10 mouse cellular contexts compared by ENCODE assay signal in genomic region chr9:44645481-44645880, GRCm38 (mm10). TPM values are rescaled to one million over a fixed set of nuclear protein-coding genes. Genes with fewer than 3 reads are reported as not detected.
DNase-seq lines count a peak whose midpoint lies in the region; ATAC-seq and TF ChIP-seq lines count a peak whose summit lies in the region.
"Had no signal": no experiment of that assay in that cellular context is flagged by ENCODE, and none has a peak within 500 bp of the region (broad histone marks: within the 10 kb centered on the region; RNA-seq: fewer than 3 reads in every experiment).

No protein-coding gene starts in this region.

- no peak overlapping the region for H3K27ac ChIP-seq in cerebellum, adult 2 months (ENCODE audit: insufficient read depth, low read length)
- H3K27ac ChIP-seq in heart, embryonic 13.5 days (replicated peaks) = no peak overlapping the region
- no peak overlapping the region for H3K27ac ChIP-seq in lung, postnatal 0 days (ENCODE audit: low read length)
- no peak overlapping the region for H3K27ac ChIP-seq in hindbrain, embryonic 16.5 days (ENCODE audit: low read depth, low read length)

- WGBS in cerebellum, adult 2 months = 8% methylated on average over 5 of the region's 5 CpGs
- 72% methylated on average over 5 of the region's 5 CpGs for WGBS in heart, embryonic 13.5 days
- 33% methylated on average over 5 of the region's 5 CpGs for WGBS in lung, postnatal 0 days
- WGBS in hindbrain, embryonic 16.5 days = 59% methylated on average over 5 of the region's 5 CpGs

- no peak for TF ChIP-seq POLR2A in cerebellum, adult 2 months (IDR thresholded peaks at IDR 0.05; ENCODE audit: borderline replicate concordance, insufficient read depth, low read length)

- H3K9me3 ChIP-seq in heart, embryonic 13.5 days = no peaks in the 10 kb centered on the region
- H3K9me3 ChIP-seq in lung, postnatal 0 days (ENCODE audit: low read length) = no peaks in the 10 kb centered on the region
- H3K9me3 ChIP-seq in hindbrain, embryonic 16.5 days (ENCODE audit: control insufficient read depth, low read length) = no peaks in the 10 kb centered on the region

- peaks cover 7% of the 10 kb centered on the region for H3K36me3 ChIP-seq in heart, embryonic 13.5 days
- no peaks in the 10 kb centered on the region for H3K36me3 ChIP-seq in lung, postnatal 0 days (ENCODE audit: insufficient read depth, low read length)
- H3K36me3 ChIP-seq in hindbrain, embryonic 16.5 days (ENCODE audit: control insufficient read depth, insufficient read depth, low read length) = no peaks in the 10 kb centered on the region

- H3K9ac ChIP-seq in heart, embryonic 13.5 days = 0 out of 2 replicates have a peak overlapping the region, but pooled peaks have one; percentile 28
- no peak overlapping the region for H3K9ac ChIP-seq in lung, postnatal 0 days (replicated peaks; ENCODE audit: low read depth)
- H3K9ac ChIP-seq in hindbrain, embryonic 16.5 days (ENCODE audit: low read depth, low read length) = no peak overlapping the region

- H3K4me2 ChIP-seq in heart, embryonic 13.5 days = no peak overlapping the region
- no peak overlapping the region for H3K4me2 ChIP-seq in lung, postnatal 0 days (replicated peaks; ENCODE audit: low read depth, low read length)
- no peak overlapping the region for H3K4me2 ChIP-seq in hindbrain, embryonic 16.5 days (ENCODE audit: low read length)

- DNase-seq in ovary, postnatal 14 days (ENCODE audit: low spot score) = peak; percentile 29
- DNase-seq in ovary, adult 18-20 months (ENCODE audit: low spot score) = no peak
- DNase-seq in cerebellum, adult 2 months = peak; percentile 51 to 67
- DNase-seq in lung, postnatal 0 days (ENCODE audit: low spot score) = peak; percentile 58
- no peak for DNase-seq in frontal cortex, postnatal 14 days (ENCODE audit: low spot score in 2 of 2)
- no peak for DNase-seq in left cerebral cortex, adult 8-10 months (ENCODE audit: low spot score in 2 of 2)

- 0 out of 2 replicates have a peak, but pooled peaks cover 4% of the 10 kb centered on the region for H3K4me1 ChIP-seq in cerebellum, adult 2 months (ENCODE audit: control insufficient read depth, insufficient read depth, low read length)
- H3K4me1 ChIP-seq in heart, embryonic 13.5 days = peaks cover 9% of the 10 kb centered on the region; the same call in 1 of the 2 replicates
- no peaks in the 10 kb centered on the region for H3K4me1 ChIP-seq in lung, postnatal 0 days (ENCODE audit: insufficient read depth, low read depth, low read length)
- no peaks in the 10 kb centered on the region for H3K4me1 ChIP-seq in hindbrain, embryonic 16.5 days (ENCODE audit: control insufficient read depth, insufficient read depth, low read depth, low read length)

- H3K27me3 ChIP-seq in cerebellum, adult 2 months (ENCODE audit: control insufficient read depth, insufficient read depth, low read length) = no peaks in the 10 kb centered on the region
- no peaks in the 10 kb centered on the region for H3K27me3 ChIP-seq in heart, embryonic 13.5 days (replicated peaks)
- no peaks in the 10 kb centered on the region for H3K27me3 ChIP-seq in lung, postnatal 0 days (replicated peaks; ENCODE audit: insufficient read depth, low read length)
- no peaks in the 10 kb centered on the region for H3K27me3 ChIP-seq in hindbrain, embryonic 16.5 days (replicated peaks; ENCODE audit: control insufficient read depth, insufficient read depth, low read length)

- H3K4me3 ChIP-seq in cerebellum, adult 2 months (replicated peaks; ENCODE audit: insufficient read depth, low read depth, low read length) = no peak overlapping the region
- H3K4me3 ChIP-seq in heart, embryonic 13.5 days = no peak overlapping the region
- no peak overlapping the region for H3K4me3 ChIP-seq in lung, postnatal 0 days (ENCODE audit: low read depth, low read length)
- H3K4me3 ChIP-seq in hindbrain, embryonic 16.5 days (ENCODE audit: low read length) = no peak overlapping the region

- no peak for TF ChIP-seq EP300 in lung, postnatal 0 days (IDR thresholded peaks at IDR 0.05)

- no peak for ATAC-seq in heart, embryonic 13.5 days (ENCODE audit: extremely low read depth, insufficient number of reproducible peaks, low FRiP score, low TSS enrichment)
- peak; percentile 83 for ATAC-seq in lung, postnatal 0 days
- no peak for ATAC-seq in hindbrain, embryonic 16.5 days

- TF ChIP-seq CTCF in cerebellum, adult 2 months (IDR thresholded peaks at IDR 0.05; ENCODE audit: borderline replicate concordance, insufficient read depth, low read depth, low read length) = peak; percentile 27; the same call in 1 of the 2 replicates
- peak; percentile 48 for TF ChIP-seq CTCF in lung, postnatal 0 days (IDR thresholded peaks at IDR 0.05)

RNA-seq across cellular contexts. Expression of gene Treh, which starts 27.6 kb away (rescaled TPM):
- not detected in 2 replicates for polyA plus RNA-seq in cerebellum, adult 2 months (2012; rRNA removed)
- not detected in 2 replicates for polyA plus RNA-seq in heart, embryonic 13.5 days (2015; fragmentation: Nextera tagmentation; extraction: Ambion mirVana)
- polyA plus RNA-seq in lung, postnatal 0 days (2015; fragmentation: Nextera tagmentation; extraction: Ambion mirVana) = not detected in 2 replicates
- not detected in 2 replicates for polyA plus RNA-seq in hindbrain, embryonic 16.5 days (2015; fragmentation: Nextera tagmentation; extraction: Ambion mirVana)
- total RNA-seq in left cerebral cortex, adult 8-10 months (2022) = under 1 TPM in 1 of 4 experiments, not detected in 3; 0.28 TPM
- polyA plus RNA-seq: brain, embryonic 14.5 days; neural tube, embryonic 11.5 days had no signal

RNA-seq across cellular contexts. Expression of gene Ddx6, which starts 40.8 kb away (rescaled TPM):
- polyA plus RNA-seq in cerebellum, adult 2 months (2012; rRNA removed) = 41.8 TPM in 2 replicates
- polyA plus RNA-seq in heart, embryonic 13.5 days (2015; fragmentation: Nextera tagmentation; extraction: Ambion mirVana) = 9.8 and 11.0 TPM in 2 replicates
- polyA plus RNA-seq in lung, postnatal 0 days (2015; fragmentation: Nextera tagmentation; extraction: Ambion mirVana) = 13.9 and 18.3 TPM in 2 replicates
- polyA plus RNA-seq in hindbrain, embryonic 16.5 days (2015; fragmentation: Nextera tagmentation; extraction: Ambion mirVana) = 12.5 and 14.6 TPM in 2 replicates
- 100 to 1,000 TPM; 137 to 157 (median 145) TPM for total RNA-seq in left cerebral cortex, adult 8-10 months (2022)

Comparison
In these comparisons a context has a peak if more than half of its experiments do, and no peak if none do; other contexts are left out.
1. DNase-seq: peak in ovary, postnatal 14 days (single experiment), cerebellum, adult 2 months (2 of 2) and lung, postnatal 0 days (single experiment); none in ovary, adult 18-20 months (single experiment), frontal cortex, postnatal 14 days (0 of 2) and left cerebral cortex, adult 8-10 months (0 of 2).